Mouse (Mus musculus): Measurements from ENCODE around the gene Pdia5. TPM values are rescaled to one million over a fixed set of nuclear protein-coding genes. Genes with fewer than 3 reads are reported as not detected.

Pdia5 gene
- polyA plus RNA-seq, 1 experiment from 2014 or later = 46.7 TPM

DNA sequence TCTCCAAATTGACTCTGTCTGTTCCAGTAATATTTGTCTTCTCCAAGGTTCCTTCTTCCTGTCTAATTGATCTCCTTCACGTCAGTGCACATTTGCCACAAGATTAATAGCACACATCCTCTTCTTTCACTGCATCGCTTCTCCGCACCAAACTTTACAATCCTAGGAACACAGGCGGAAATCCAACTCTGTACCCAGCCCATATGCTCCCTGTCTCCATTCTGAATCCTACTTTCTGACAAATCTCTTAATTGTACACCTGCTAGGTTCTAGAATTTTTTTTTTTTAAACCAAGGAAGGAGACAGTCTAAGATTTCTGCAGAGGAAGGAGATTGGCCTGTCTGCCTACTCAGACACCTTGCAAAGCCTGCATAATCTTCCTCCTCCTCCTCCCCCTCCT, 59.1 kb downstream of the Pdia5 start:
- Histone ChIP-seq H3K27ac (no peak overlapping the region), H3K9me3 (replicated peaks) (no peaks in the 10 kb centered on the region), H3K27me3 (no peaks in the 10 kb centered on the region), H3K36me3 (peaks cover 16% of the 10 kb centered on the region), H3K4me3 (replicated peaks) (no peak overlapping the region), H3K4me2 (no peak overlapping the region), H3K9ac (no peak overlapping the region), H3K4me1 (replicated peaks) (no peaks in the 10 kb centered on the region)
- ATAC-seq (ENCODE audit: low read depth) (no peak), DNase-seq (no peak)
- WGBS (ENCODE audit: insufficient replicate concordance) = 75% methylated on average over 4 of the region's 4 CpGs

- Histone ChIP-seq H3K4me2 (no peak overlapping the region), H3K36me3 (peaks cover 20% of the 10 kb centered on the region), H3K4me3 (replicated peaks) (no peak overlapping the region), H3K9me3 (replicated peaks) (no peaks in the 10 kb centered on the region), H3K9ac (no peak overlapping the region), H3K27me3 (no peaks in the 10 kb centered on the region), H3K4me1 (replicated peaks) (no peaks in the 10 kb centered on the region), H3K27ac (no peak overlapping the region)
- WGBS (ENCODE audit: insufficient replicate concordance) = 77% methylated on average over 4 of the region's 4 CpGs
- DNase-seq (no peak), ATAC-seq (ENCODE audit: low read depth) (no peak)
Measured at GRCm38 (mm10) chr16:35424926-35425325, 65.7 kb downstream of the Pdia5 start.

DNA sequence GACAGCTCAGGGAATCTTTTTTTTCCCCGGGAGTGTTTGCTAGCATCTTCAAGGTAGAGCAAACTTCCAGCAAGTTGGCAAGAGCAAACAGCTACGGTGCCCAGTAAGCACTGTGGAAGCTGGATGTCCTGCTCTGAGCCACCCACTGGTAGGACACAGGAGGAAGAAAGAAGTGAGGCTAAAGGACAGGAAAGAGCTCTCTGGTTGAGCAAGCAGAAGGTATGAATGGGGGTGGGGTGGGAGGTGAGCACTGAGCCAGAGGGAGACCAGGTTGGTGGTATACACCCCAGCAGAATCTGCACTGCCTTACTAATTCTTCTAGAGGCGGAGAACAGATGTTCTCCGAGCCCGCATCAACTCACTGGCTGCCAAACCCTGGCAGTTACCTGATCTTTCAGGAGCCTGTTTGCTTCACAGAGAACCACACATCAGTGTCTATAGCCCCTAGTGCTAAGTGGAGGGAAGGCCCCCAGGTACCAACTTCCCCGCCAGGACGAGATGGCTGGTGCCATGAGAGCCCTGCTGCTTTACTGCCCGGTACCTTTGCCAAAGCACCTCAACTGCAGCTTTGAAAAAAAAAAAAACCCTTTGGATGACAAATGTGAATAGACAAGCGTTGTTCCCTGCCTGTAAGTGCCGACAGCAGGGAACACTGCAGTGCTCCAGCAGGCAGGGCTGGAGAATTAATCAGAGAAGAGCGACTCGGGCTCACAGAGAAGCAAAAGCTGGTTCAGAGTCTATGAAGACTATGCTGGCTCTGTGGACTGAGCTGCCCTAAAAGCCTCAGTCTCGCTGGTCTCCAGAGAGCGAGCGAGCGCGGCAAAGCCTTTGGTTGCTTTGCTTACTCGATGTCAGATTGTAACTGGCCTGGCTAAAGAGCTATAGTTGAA, 67.2 kb downstream of the Pdia5 start:
- DNase-seq (no peak), ATAC-seq (ENCODE audit: low read depth) (no peak)
- peaks cover 20% of the 10 kb centered on the region for H3K36me3 ChIP-seq
- H3K27ac ChIP-seq = no peak overlapping the region
- H3K27me3 ChIP-seq = no peaks in the 10 kb centered on the region
- H3K4me1 ChIP-seq (replicated peaks) = no peaks in the 10 kb centered on the region
- H3K9ac ChIP-seq = no peak overlapping the region
- WGBS (ENCODE audit: insufficient replicate concordance) = 72% methylated on average over 18 of the region's 18 CpGs
- no peaks in the 10 kb centered on the region for H3K9me3 ChIP-seq (replicated peaks)
- H3K4me2 ChIP-seq = no peak overlapping the region
- no peak overlapping the region for H3K4me3 ChIP-seq (replicated peaks)

GRCm38 (mm10) chr16:35422705-35423104, 68.0 kb downstream of the Pdia5 start:
- no peaks in the 10 kb centered on the region for H3K9me3 ChIP-seq (replicated peaks)
- H3K4me1 ChIP-seq (replicated peaks) = no peaks in the 10 kb centered on the region
- H3K4me2 ChIP-seq = no peak overlapping the region
- H3K4me3 ChIP-seq (replicated peaks) = no peak overlapping the region
- H3K36me3 ChIP-seq = peaks cover 20% of the 10 kb centered on the region
- ATAC-seq (ENCODE audit: low read depth) = no peak
- 80% methylated on average over 8 of the region's 8 CpGs for WGBS (ENCODE audit: insufficient replicate concordance)
- DNase-seq = no peak
- H3K27ac ChIP-seq = no peak overlapping the region
- no peak overlapping the region for H3K9ac ChIP-seq
- H3K27me3 ChIP-seq = no peaks in the 10 kb centered on the region

GRCm38 (mm10) chr16:35422141-35422540, 68.5 kb downstream of the Pdia5 start:
- ATAC-seq (ENCODE audit: low read depth) = no peak
- 62% methylated on average over 4 of the region's 4 CpGs for WGBS (ENCODE audit: insufficient replicate concordance)
- no peaks in the 10 kb centered on the region for H3K27me3 ChIP-seq

DNA sequence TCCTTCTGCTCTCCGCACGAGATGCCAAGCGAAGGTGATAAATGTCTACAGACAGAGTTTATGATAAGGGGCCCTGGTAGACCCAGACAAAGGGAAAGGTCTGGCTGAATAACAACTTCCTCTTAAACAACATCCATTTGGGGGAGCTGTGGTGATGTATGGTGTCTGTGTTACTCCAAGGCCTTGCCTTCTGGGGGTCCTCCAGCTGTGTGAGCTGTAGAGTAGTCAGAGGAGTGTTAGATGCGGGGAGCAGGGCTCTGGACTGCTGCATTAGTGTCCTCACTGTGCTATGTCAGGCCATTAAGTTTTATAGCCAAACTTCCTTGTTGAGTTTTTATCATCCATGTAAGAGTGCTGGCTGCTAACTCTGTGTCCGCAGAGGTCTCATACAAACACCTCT, 76.1 kb downstream of the Pdia5 start:
- H3K9me3 ChIP-seq (replicated peaks) = no peaks in the 10 kb centered on the region
- no peaks in the 10 kb centered on the region for H3K27me3 ChIP-seq
- H3K36me3 ChIP-seq = peaks cover 13% of the 10 kb centered on the region
- no peak overlapping the region for H3K4me3 ChIP-seq (replicated peaks)
- ATAC-seq (ENCODE audit: low read depth) (no peak), DNase-seq (no peak)
- no peak overlapping the region for H3K27ac ChIP-seq
- 70% methylated on average over 5 of the region's 5 CpGs for WGBS (ENCODE audit: insufficient replicate concordance)
- H3K9ac ChIP-seq = no peak overlapping the region
- no peak overlapping the region for H3K4me2 ChIP-seq
- no peaks in the 10 kb centered on the region for H3K4me1 ChIP-seq (replicated peaks)

More at GRCm38 (mm10) chr16:35422141-35422540, 68.5 kb downstream of the Pdia5 start:
- Histone ChIP-seq H3K9ac (no peak overlapping the region), H3K9me3 (replicated peaks) (no peaks in the 10 kb centered on the region), H3K4me2 (no peak overlapping the region), H3K36me3 (peaks cover 17% of the 10 kb centered on the region), H3K27ac (no peak overlapping the region), H3K4me3 (replicated peaks) (no peak overlapping the region), H3K4me1 (replicated peaks) (no peaks in the 10 kb centered on the region)
- no peak for DNase-seq

GRCm38 (mm10) chr16:35406706-35407105, 84.0 kb downstream of the Pdia5 start:
- Histone ChIP-seq H3K9me3 (replicated peaks) (no peaks in the 10 kb centered on the region), H3K27me3 (no peaks in the 10 kb centered on the region), H3K4me3 (replicated peaks) (no peak overlapping the region), H3K4me1 (replicated peaks) (no peaks in the 10 kb centered on the region), H3K36me3 (peaks cover 43% of the 10 kb centered on the region), H3K4me2 (no peak overlapping the region), H3K27ac (no peak overlapping the region), H3K9ac (no peak overlapping the region)
- DNase-seq (no peak), ATAC-seq (ENCODE audit: low read depth) (no peak)
- 81% methylated on average over 4 of the region's 4 CpGs for WGBS (ENCODE audit: insufficient replicate concordance)

DNA sequence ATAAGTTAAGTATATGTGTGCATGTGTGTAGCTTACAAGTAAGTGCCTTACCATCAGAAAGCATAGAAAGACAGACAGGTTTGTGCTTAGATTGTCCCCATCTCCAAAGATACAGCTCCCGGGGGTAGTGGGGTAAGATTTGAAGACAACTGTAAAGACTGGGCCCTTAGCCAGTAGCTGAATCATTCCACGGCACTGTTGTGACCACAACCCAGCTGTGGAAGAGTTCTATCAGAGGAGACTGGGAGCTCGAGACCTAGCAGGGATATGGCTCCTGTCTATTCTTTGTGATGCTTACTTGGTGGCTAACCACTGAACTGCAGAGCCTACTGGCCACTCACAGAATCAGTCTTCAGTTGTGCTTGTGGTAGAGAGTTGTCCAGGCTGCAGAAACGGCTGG, 84.5 kb downstream of the Pdia5 start:
- Histone ChIP-seq H3K9me3 (replicated peaks) (no peaks in the 10 kb centered on the region), H3K4me1 (replicated peaks) (no peaks in the 10 kb centered on the region), H3K36me3 (peaks cover 43% of the 10 kb centered on the region), H3K9ac (no peak overlapping the region), H3K4me3 (replicated peaks) (no peak overlapping the region), H3K27ac (no peak overlapping the region), H3K4me2 (no peak overlapping the region), H3K27me3 (no peaks in the 10 kb centered on the region)
- 63% methylated on average over 4 of the region's 4 CpGs for WGBS (ENCODE audit: insufficient replicate concordance)
- DNase-seq (no peak), ATAC-seq (ENCODE audit: low read depth) (no peak)

DNA sequence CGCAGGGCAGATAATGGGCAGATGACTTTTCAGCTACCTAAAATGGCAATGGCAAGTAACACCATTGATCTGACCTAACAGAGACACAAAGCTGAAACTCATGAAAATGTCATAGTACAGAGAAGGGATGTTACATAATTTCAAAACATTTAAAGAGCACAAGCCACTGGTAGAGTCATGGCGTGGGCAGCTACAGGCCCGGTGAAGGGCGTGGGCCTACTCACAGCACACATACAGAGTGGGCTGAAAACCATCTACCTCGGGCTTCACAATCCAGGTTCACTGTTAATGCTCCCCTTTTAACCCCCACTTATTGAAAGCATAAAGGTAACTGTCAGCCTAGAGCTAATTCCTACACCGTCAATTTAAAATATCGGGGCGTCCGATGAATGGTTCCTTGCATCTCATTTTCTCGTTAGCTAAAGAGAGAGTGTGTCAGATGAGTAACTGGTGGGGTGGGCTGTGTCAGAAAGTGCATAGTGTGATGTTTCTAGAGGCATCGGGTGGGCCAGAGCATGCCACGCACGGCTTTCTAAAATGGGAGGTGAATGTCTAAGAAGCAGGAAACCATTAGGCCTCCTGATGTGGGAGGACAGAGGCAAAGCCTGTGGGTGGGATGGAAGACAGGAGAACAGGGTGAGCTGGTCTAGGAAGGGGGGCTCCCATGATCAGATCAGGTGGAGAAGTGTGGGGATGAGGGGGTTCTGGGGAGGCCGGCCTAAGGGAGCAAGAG, 85.2 kb downstream of the Pdia5 start:
- 81% methylated on average over 14 of the region's 14 CpGs for WGBS (ENCODE audit: insufficient replicate concordance)
- Histone ChIP-seq H3K27ac (no peak overlapping the region), H3K36me3 (peaks cover 37% of the 10 kb centered on the region), H3K4me1 (replicated peaks) (no peaks in the 10 kb centered on the region), H3K4me2 (no peak overlapping the region), H3K27me3 (no peaks in the 10 kb centered on the region), H3K9ac (no peak overlapping the region), H3K9me3 (replicated peaks) (no peaks in the 10 kb centered on the region), H3K4me3 (replicated peaks) (no peak overlapping the region)
- DNase-seq = no peak
- ATAC-seq (ENCODE audit: low read depth) = no peak

GRCm38 (mm10) chr16:35404864-35405263, 85.8 kb downstream of the Pdia5 start:
- Histone ChIP-seq H3K27ac (no peak overlapping the region), H3K4me2 (no peak overlapping the region), H3K4me3 (replicated peaks) (no peak overlapping the region), H3K36me3 (peaks cover 35% of the 10 kb centered on the region), H3K9me3 (replicated peaks) (no peaks in the 10 kb centered on the region), H3K27me3 (no peaks in the 10 kb centered on the region), H3K9ac (no peak overlapping the region), H3K4me1 (replicated peaks) (no peaks in the 10 kb centered on the region)
- DNase-seq = no peak
- 55% methylated on average over 5 of the region's 5 CpGs for WGBS (ENCODE audit: insufficient replicate concordance)
- ATAC-seq (ENCODE audit: low read depth) = no peak

DNA sequence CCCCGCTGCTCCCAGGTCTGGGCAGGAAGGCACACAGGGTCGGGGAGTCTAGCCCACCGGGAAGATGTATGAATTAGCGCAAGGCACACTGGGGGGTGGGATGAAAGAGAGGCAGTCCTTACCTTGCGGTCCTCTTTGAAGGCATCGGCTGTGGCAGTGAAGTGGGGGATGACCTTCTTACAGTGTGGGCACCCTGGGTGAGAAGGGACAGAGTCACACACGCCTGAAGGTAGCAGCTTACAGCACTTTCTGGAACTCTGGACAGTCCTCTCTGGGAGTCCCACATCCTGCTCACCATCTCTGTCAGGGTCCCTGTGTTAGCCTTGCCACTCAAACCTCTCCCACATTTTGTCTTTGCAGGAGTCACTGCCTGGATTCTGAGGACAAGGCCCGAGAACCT, 86.8 kb downstream of the Pdia5 start:
- no peaks in the 10 kb centered on the region for H3K4me1 ChIP-seq (replicated peaks)

More for the DNA sequence above, 86.8 kb downstream of the Pdia5 start:
- DNase-seq (no peak), ATAC-seq (ENCODE audit: low read depth) (no peak)
- Histone ChIP-seq H3K9ac (no peak overlapping the region), H3K4me2 (no peak overlapping the region), H3K9me3 (replicated peaks) (no peaks in the 10 kb centered on the region), H3K4me3 (replicated peaks) (no peak overlapping the region), H3K27ac (no peak overlapping the region), H3K36me3 (peaks cover 34% of the 10 kb centered on the region), H3K27me3 (no peaks in the 10 kb centered on the region)
- 84% methylated on average over 8 of the region's 8 CpGs for WGBS (ENCODE audit: insufficient replicate concordance)
